Mouse (Mus musculus): Measurements from ENCODE around the gene Timm8b.

The Timm8b gene

GRCm38 (mm10) chr9:50603189-50603997 lies at the start of gene Timm8b, which contains the start of gene Sdhd:
Gene Timm8b (plus strand): TSS chr9:50603910.
Gene Sdhd (minus strand): TSS chr9:50603812.
- in situ Hi-C loops (cut with MboI; ENCODE audit: low sequenced_read_pairs): no loop called here

DNA sequence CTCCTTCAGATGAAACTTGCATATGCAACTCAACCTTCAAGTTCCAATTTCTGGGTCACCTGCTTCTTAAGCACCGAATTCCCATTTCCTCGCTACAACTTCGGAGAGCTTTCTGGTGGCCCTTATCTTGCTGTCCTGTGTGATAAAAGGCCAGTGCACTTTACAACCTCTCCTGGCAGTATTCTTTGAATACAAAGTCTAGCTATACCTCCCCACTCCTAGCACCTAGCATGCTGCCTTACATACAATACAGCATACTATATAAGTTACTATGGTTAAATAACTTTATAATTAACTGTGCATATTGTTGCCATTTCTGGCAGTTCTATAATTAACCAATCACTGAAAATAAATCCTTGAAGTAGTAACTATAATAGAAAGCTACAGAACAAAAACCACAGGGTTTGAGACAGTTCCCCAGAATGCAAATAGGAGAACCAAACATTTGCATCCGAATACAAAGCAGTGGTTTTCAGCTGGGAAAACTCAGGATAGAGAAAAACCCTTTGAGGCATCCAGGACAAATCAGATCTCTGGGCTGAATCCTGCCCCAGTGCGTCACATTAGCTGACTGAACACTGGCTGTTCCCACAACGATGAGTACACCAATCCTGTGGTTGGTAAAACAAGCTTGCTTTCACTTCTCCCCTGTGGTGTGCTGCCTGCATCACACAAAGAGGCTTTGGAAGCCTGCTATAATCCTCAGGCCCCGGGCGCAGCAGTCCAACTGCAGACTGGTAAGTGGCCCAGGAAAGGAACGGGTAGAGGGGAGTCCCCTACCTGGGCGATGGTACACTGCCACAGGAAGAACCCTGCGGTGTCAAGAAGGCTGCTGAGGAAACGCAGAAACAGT lies 49.2 kb upstream of the Timm8b start, which contains the start of gene Il18:
Il18 (plus strand) TSS at position 587 of the 853 bp plus-strand sequence.
- in situ Hi-C loops (cut with MboI; ENCODE audit: low sequenced_read_pairs): no loop called here

DNA sequence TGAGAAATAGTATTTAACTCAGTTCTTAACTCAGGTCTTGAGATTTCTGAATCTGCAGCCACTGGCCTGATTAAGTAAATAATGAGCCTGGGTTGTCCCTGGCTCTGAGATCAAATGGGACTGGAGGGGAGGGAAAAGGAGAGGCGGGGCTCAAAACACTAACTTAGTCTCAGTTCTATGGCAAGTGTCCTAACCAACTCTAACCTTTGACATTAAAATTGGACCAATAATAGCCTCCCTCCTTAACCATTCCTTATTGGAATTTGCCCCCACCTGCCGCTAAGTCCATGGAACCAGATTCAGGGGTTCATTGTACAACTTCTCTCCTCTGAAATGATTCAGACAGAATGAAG lies 48.6 kb upstream of the Timm8b start, which contains the start of gene Bco2:
Bco2 (minus strand) TSS at position 88 of the 353 bp plus-strand sequence.
- in situ Hi-C loops (cut with MboI; ENCODE audit: low sequenced_read_pairs): no loop called here

GRCm38 (mm10) chr9:50561145-50561917 lies 42.4 kb upstream of the Timm8b start, which contains the start of gene Tex12:
Gene Tex12 (minus strand): TSS chr9:50561325.
- in situ Hi-C loops (cut with MboI; ENCODE audit: low sequenced_read_pairs): no loop called here

DNA sequence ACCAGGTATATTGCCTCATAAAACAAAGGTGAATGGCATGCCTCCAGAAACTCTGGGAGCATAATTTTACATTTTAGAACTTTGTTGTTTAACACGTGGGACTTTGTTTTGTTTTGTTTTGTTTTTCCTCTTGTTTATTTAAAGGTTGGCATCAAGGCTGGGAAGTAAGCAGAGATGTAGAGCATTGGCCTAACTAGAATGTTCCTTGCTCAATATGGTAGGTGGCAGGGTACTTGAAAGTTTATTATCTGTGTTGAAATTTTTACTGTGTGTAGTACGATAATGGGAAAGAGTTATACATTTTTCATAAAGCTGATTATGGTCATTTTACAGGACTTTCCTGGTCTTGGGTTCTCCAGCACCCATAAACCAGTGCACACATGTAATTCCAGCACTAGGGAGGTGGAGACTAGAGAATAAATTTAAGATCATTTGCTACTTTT lies 41.8 kb upstream of the Timm8b start:
- in situ Hi-C loops (cut with MboI; ENCODE audit: low sequenced_read_pairs): no loop called here

GRCm38 (mm10) chr9:50565173-50565572 lies 38.5 kb upstream of the Timm8b start:
- in situ Hi-C loops (cut with MboI; ENCODE audit: low sequenced_read_pairs): no loop called here

DNA sequence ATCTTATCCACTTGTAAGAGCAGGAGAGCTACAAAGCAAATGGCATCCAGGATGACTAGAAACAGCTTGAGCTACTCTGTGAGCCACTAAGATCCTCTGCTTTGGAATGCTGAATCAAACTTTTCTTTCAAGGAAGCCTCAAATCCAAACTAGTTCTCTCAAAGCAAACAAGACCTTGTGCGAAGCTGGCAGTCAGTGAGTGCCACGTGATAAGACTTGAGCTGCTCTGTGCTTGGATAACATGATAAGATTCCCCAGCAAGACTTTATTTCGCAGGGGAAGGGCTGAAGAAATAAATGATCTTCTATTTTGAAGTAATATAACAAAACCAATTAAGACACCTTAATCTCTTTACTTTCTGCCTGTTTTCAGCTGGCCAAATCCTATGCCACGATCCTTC lies 37.8 kb upstream of the Timm8b start:
- in situ Hi-C loops (cut with MboI; ENCODE audit: low sequenced_read_pairs): no loop called here

DNA sequence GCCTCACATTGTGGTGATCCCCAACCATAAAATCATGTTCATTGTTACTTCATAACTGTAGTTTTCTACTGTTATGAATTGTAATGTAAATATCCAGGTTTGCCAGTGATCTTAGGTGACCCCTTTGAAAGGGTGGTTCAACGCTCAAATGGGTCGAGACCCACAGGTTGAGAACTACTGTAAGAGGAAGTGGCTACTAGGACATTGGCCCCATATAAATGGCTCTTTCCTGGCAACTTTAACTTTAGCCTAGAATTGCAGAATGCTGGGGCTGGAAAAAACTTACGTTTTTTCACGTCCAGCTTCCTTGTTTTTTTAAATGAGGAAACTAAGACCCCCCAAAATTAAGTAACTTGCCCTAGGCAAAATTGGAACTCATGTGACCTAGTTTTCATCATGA lies 36.3 kb upstream of the Timm8b start:
- in situ Hi-C loops (cut with MboI; ENCODE audit: low sequenced_read_pairs): no loop called here

DNA sequence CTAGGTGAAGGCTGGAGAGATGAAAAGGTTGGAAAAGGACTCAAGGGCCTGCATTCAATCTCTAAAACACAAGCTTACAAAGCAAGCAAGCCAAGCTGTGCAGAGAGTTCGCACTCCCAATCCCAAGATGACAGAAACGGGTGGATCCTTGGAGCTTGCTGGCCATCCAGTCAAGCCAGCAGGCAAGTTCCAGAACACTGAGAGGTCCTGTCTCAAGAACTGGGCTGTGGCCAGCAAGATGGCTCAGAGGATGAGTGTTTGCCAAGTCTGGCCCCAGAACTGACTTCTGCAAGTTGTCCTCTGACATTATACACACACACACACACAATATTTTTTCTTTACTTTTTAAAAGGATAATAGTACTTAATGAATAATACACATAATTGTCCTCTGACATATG lies 35.8 kb upstream of the Timm8b start:
- in situ Hi-C loops (cut with MboI; ENCODE audit: low sequenced_read_pairs): no loop called here

DNA sequence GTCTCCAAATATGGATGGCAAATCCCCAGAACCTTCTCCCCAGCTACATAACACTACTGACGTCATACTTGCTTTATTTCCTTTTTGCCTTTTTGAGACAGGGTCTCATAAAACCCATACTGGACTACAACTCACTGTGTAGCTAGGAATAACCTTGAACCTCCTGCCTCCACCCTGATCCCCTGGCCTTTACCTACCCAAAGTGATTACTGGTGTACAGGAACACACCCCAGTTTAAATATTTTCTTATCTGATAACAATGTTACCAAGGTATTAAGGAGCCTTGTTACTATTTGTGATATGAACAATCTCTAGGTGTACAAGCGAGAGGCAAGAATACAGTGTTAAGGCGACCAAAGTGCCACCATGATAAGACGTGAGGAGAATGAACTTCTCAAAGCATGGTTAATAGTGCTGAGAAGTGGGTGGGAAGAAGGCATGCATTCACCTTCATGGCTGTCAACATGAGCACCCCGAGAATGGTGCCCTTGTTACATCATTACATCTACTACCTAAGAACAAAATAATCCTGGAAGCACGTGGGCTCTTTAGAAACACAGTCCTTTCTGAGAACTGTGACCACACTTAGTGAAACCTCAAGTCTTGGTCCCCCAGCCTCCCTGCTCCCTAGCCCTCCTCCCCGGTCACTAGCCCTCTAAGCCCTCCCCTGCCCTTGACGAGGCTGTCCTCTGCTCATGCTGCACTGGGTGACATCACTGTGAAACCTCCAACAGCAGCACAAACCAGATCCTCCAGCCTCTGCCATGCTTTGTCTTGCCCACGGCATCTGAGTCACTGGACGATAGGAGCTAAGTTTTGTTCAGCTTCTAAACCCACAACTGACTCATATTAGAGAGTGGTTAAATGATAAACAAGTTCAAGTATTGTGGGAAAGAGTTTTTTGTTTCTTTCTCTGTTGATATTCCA lies 33.8 kb upstream of the Timm8b start:
- in situ Hi-C loops (cut with MboI; ENCODE audit: low sequenced_read_pairs): no loop called here

- in situ Hi-C loops (cut with MboI; ENCODE audit: low sequenced_read_pairs): no loop called here
Observed at GRCm38 (mm10) chr9:50580370-50580769, 23.3 kb upstream of the Timm8b start.

- in situ Hi-C loops (cut with MboI; ENCODE audit: low sequenced_read_pairs): no loop called here
Observed at GRCm38 (mm10) chr9:50585145-50585818, 18.4 kb upstream of the Timm8b start.

- in situ Hi-C loops (cut with MboI; ENCODE audit: low sequenced_read_pairs): no loop called here
Observed at GRCm38 (mm10) chr9:50586955-50587354, 16.8 kb upstream of the Timm8b start.

- in situ Hi-C loops (cut with MboI; ENCODE audit: low sequenced_read_pairs): no loop called here
Observed at GRCm38 (mm10) chr9:50590856-50591518, 12.7 kb upstream of the Timm8b start.

GRCm38 (mm10) chr9:50592955-50593354 lies 10.8 kb upstream of the Timm8b start:
- in situ Hi-C loops (cut with MboI; ENCODE audit: low sequenced_read_pairs): no loop called here

- in situ Hi-C loops (cut with MboI; ENCODE audit: low sequenced_read_pairs): no loop called here
Observed at GRCm38 (mm10) chr9:50593544-50593943, 10.2 kb upstream of the Timm8b start.

DNA sequence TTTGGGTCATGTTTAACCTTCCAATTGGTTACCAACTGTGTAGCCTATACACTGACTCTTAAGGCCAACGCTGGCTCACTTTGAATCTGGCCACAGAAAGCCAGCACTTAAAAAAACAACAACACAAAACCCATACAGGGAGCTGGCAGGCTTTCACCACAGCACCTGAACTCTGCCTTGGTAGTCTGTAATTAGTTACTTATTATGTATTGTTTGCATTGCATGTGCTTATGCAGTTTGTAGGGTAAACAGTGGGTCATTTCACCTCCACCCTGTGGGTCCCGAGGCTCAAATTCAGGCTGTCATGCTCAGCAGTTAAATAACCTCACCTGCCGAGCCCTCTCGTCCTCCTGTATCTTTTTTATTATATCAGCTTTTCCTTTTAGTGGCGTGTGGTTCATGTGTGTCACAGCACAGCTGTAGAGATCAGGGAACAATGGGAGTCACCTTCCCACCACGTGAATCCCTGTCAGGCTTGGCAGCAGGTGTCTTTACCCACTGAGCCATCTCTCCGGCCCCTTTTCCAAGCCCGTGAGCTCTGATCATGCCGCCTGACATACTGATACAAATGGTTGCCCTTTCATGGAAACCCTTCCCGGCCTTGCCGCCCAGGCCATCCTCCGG lies 8.8 kb upstream of the Timm8b start:
- in situ Hi-C loops (cut with MboI; ENCODE audit: low sequenced_read_pairs): no loop called here

GRCm38 (mm10) chr9:50596973-50597372 lies 6.7 kb upstream of the Timm8b start:
- in situ Hi-C loops (cut with MboI; ENCODE audit: low sequenced_read_pairs): no loop called here
